Mouse (Mus musculus) heart, postnatal 10 days (tissue): Measurements from ENCODE around the gene Prrc2b. TPM values are rescaled to one million over a fixed set of nuclear protein-coding genes. Genes with fewer than 3 reads are reported as not detected.

Experiments
- DNase-seq, 2 experiments: peaks; one replicate each; pipeline ENCODE4 v3.0.0; 2021
- intact Hi-C: fragments of 180-260 bp; cut with DNase I; formaldehyde crosslinking; loops from one replicate; pipeline ENCODE4 v1.15.1; 2025
- total RNA-seq, 2 experiments: library from RNA; stranded (reverse); gene quantifications; 2 replicates each; pipeline ENCODE4 v1.2.3; 2021

Prrc2b gene
- total RNA-seq, 2 experiments from 2014 or later: 118 to 134 TPM

DNA sequence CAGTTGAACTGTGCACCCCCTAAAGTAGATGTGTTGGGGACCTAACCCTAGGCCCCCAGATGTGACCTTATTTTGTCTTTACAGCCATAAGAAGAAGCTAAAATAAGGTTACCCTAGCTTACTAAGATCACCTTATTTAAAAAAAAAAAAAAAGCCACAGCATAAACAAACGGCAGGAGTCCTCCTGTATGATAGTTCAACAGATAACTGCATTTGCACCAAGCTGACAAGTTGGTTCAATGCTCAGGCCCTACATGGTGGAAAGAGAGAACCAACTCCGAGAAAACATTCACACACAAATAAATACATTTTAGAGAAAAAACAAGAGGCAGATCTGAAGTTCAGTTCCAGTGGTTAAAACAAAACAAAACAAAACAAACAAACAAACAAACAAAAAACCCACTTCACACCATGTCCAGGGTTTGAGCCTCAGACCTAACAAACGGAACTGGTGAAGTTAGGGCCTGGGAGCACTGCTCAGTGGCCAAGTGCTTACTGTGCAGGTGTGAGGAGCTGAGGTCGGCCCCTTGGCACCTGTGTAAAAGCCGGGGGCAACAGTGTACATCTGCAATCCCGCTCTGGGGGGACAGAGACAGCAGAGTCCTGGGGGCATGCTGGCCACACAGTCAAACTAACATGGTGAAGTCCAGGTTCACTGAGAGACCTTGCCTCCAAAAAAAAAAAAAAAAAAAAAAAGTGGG, 18.9 kb upstream of the Prrc2b start:
- intact Hi-C loops: loop anchor here (2.0 to 10.0 kb wide), 5 partner anchors 49 to 447 kb away; partner anchors contain the start of genes Abl1, Golga2 and Swi5

DNA sequence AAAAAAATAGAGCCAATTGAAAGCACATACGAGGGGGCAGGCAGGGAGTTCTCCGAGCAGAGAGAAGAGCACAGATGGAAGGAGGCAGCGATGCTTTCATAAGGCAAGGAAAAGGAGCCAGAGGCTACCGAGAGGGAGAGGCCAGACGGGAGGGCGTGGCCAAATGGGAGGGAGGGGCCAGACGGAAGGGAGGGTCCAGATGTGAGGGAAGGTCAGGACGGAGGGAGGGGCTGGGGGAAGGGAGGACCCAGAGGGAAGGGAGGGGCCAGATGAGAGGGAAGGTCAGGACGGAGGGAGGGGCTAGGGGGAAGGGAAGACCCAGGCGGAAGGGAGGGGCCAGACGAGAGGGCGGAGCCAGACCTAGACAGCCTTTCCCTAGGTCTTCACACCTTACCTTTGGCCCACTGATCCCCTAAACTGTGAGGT, 18.3 kb upstream of the Prrc2b start:
- intact Hi-C loops: loop anchor here (5.0 to 10.0 kb wide), 4 partner anchors 95 to 448 kb away; partner anchors contain the start of genes Abl1, Golga2 and Swi5
- peak in 1 of 2 experiments; percentile 65 for DNase-seq

More for the DNA sequence above, 18.9 kb upstream of the Prrc2b start:
- no peak for DNase-seq

- DNase-seq: peak; percentile 90 to 94
- intact Hi-C loops: loop anchor here (2.0 to 10.0 kb wide), 5 partner anchors 97 to 449 kb away; partner anchors contain the start of genes Abl1, Golga2 and Swi5
These were observed 16.8 kb upstream of the Prrc2b start for GRCm38 (mm10) chr2:32134039-32134438.

DNA sequence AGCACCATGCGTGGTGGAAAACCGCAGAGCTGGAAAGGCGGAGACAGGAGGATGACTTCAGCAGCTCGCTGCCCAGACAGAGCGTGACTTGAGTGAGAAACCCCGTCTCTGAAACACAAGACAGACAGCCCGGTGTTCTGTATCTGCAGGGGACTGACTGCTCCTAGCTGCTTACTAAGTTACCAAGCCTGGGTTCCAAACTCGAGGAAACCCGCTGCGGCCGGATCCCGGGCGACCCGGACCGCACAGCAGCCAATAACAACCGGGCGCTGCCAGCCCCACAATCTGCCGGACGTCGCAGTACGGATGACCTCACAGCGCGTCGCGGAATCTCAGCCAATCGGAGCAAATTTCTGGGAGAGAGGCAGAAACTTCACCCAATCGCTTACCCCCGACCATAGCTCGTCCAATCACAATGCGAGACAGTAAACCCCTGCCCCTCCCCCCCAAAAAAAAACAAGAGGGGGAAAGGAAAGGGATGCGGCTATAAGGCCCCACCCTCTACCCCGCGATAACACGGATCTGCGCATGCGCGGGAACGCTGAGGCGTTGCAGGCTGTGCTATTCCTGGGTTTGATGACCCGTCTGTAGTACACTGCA, 13.1 kb upstream of the Prrc2b start:
- peak; percentile 98 for DNase-seq
- intact Hi-C loops: loop anchor here (10.0 kb wide), 1 partner anchor 453 kb away; the partner anchor contains the start of gene Abl1

- intact Hi-C loops: loop anchor here (10.0 kb wide), 1 partner anchor 455 kb away; the partner anchor contains the start of gene Abl1
These were observed 11.5 kb upstream of the Prrc2b start for GRCm38 (mm10) chr2:32139377-32139776.

DNA sequence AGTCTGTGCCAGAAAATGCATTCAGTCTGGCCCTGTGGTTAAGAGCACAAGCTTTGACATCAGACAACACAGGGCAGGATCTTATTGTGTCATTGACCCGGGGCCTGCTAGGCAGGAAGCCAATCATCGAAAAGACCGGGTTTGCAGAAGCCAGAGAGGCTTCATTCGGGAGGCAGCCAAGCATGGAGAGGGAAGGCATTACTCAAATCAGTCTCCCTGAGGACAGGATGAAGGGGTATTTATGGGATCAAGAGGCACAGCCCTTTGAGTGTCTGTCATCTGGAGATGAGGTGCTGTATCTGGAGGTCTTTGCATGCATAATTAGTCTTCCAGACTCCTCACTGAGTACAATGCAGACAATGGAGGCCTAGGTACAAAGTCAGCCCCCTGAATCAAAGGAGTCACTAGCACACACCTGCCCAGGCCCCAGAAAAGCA, 10.4 kb upstream of the Prrc2b start:
- DNase-seq: no peak
- intact Hi-C loops: no loop called here

More at GRCm38 (mm10) chr2:32139377-32139776, 11.5 kb upstream of the Prrc2b start:
- no peak for DNase-seq

DNA sequence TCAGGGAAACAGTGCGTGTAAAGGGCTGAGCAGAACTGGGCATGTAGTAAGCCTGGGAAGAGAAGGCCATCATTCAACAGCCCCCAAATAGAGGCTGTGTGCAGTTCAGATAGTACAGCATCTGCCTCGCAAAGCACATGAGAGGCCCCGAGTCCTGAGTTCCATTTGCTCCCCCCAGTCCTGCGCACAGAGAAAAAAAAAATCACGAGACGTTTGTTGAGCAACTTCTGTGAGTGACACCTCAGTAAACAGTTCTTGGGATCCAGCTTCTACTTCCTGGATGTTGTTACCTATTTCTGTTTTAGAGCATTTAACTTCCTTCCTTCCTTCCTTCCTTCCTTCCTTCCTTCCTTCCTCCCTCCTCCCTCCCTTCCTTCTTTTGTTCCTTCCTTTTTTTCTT, 9.3 kb upstream of the Prrc2b start:
- no peak for DNase-seq
- intact Hi-C loops: loop anchor here (2.0 kb wide), 1 partner anchor 49 kb away; no protein-coding TSS in a partner anchor

GRCm38 (mm10) chr2:32142368-32142767, 8.5 kb upstream of the Prrc2b start:
- DNase-seq: no peak
- intact Hi-C loops: loop anchor here (2.0 kb wide), 1 partner anchor 48 kb away; no protein-coding TSS in a partner anchor

DNA sequence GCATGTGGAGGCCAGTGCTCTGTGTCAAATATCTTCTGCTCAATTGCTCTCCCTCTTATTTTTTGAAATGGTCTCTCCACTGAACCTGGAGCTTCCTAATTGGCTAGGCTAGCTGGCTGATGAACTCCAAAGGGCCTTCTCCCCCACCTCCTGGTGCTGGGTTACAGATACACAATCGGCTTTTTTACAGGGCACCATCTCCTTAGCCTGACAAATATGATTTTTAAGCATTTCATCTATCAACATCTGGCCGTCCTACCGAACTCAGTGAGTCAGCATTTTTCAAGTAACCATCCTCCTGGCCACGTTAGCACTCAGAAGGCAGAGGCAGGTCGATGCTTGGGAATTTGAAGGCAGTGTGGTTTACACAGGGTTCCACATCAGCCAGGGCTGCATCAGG, 6.2 kb upstream of the Prrc2b start:
- DNase-seq: no peak
- intact Hi-C loops: no loop called here

DNA sequence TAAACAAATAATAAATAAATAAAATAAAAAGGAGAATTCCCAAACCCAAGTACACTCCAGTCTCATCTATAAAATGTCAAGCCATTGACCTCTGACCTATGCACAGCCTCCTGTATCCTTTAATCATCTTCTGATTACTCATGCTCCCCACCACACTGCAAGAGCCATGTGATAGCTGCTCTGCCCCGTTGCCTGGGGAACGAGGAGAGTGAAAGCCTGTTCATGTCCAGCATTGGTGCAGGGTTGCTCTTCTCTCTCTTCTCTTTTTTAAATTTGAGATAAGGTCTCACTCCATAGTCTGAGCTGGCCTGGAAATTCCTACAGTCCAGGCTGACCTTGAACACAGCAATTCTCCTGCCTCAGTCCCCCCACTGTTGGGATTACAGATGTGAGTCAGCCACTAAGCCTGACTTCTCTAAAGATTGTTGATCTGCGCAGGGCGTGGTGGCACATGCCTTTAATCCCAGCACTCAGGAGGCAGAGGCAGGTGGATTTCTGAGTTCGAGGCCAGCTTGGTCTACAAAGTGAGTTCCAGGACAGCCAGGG, 4.2 kb upstream of the Prrc2b start:
- intact Hi-C loops: no loop called here
- no peak for DNase-seq

GRCm38 (mm10) chr2:32150135-32150534, 747 bp upstream of the Prrc2b start:
- intact Hi-C loops: loop anchor here (5.0 kb wide), 1 partner anchor 87 kb away; the partner anchor contains the start of gene Pomt1
- DNase-seq: no peak

- intact Hi-C loops: loop anchor here (5.0 kb wide), 1 partner anchor 87 kb away; the partner anchor contains the start of gene Pomt1
- DNase-seq: no peak
These were observed 339 bp upstream of the Prrc2b start for GRCm38 (mm10) chr2:32150562-32150923.

DNA sequence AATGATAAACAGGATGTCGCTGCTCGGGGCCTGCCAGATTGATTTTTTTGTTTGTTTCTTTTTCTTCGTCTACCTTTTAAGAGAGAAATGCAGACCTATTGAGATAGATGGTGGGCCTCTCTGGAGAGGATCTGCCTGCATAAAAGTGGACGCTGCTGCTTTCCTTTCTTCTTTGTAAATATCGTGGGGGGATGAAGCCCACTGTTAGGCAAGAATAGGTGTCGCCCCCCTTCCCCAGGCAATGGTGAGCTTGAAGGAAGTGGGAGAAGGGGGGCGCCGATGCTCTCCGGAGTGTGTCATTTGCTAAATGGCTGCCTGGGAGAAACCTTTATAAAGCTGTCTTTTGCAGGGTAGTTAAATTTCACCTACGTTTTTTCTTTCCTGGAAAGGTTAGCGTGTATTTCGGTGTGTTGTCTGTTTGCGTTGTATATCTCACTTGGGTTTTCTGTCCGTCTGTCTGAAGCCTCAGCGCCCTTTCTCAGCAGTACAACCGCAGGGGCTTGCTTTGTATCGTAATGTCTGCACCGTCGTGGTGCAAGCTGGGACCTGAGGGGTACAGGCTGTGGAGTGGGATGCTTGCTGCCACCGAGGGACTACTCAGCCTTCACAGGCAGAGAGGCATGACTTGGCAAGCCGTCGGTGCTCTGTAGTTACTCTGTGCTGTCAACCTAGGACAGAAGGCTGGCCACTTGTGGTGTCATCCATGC, 931 bp downstream of the Prrc2b start:
- peak in 1 of 2 experiments; percentile 56 for DNase-seq
- intact Hi-C loops: loop anchor here (2.0 to 5.0 kb wide), 3 partner anchors 23 to 85 kb away; partner anchors contain the start of gene Pomt1

DNA sequence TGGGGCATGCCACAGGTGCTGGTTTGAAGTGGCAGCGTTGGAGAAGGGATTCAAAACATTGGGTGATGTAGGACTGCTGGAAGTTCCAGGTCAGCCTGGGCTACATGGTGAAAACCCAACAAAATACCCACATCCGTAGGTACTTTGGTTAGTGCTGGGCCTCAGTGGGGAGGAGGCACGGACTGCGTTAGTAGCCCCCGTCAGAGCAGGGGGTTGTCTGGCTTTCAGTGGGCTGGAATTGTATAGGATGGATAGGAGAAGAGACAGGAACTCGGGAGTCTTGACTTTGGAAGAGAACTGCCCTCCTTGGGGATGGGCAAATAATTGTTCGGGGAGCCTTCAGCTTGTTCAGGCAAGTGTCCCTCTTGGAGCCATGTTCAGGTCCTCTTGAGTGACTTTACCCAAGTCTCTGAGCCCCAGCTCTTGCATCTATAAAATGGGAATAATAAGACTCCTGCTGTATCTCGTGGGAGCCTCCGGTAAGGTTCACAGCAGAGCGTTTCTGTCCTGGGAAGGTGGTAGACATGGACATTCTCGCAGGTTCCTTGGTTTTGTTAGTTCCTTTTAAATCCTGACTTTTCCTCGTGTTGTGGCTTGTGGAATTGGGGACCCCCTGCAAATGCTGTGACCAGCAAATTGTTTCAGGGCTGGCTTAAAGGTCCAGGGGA, 1.6 kb downstream of the Prrc2b start:
- intact Hi-C loops: loop anchor here (2.0 to 5.0 kb wide), 3 partner anchors 22 to 85 kb away; partner anchors contain the start of gene Pomt1
- no peak for DNase-seq

DNA sequence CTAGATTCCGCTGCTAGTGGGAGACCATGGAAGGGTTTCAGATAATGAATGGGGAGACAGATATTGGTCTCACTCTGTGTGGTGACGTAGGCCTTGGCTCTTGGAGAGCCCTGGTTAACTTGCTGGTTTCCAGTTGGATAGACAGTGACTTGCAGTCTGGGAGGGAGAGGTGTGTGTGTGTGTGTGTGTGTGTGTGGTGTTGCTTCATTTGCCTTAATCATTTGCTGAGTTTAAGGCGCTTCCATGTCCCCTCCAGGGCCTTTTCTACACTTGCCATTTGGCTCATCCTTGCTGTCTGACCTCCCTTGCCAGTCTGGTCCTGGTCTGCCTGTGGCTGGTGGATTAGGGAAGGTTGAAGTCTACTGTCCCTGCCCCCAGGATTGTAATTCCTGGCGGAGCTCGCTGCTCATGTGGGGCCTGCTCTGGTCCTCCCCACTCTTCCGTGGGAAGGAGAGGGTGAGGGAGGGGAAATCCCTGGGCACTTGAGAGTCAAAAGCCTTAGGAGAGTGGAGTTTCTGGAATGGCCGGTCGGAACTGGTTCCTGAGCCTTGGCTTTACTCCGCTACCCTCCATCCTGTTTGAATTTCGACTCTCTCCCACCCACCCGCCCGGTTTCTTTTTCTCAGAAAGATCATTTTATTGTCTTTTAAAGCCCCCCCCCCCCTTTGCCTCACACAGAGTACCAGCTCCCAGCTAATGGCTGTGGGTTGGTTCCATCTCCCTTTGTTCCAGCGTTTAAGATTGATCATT, 2.3 kb downstream of the Prrc2b start:
- peak in 1 of 2 experiments; percentile 60 for DNase-seq

DNA sequence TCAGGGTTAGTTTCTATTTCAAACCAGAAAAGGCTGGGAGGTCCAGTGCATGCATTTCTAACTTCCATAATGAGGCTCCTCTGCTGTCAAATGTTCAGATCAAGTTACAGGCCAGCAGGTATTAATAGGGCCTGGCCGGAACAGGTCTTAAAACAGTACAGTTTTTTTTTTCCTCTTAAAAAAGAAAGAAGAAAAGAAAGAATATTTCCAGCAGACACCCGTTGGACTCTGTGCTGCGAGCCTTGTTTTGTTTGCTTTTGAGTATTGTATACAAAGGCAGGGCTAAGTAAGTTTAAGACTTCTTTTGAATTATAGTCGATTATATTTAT, 2.9 kb downstream of the Prrc2b start:
- no peak for DNase-seq
- intact Hi-C loops: loop anchor here (2.0 to 5.0 kb wide), 3 partner anchors 21 to 84 kb away; partner anchors contain the start of gene Pomt1

More for the DNA sequence above, 2.3 kb downstream of the Prrc2b start:
- intact Hi-C loops: loop anchor here (2.0 to 5.0 kb wide), 3 partner anchors 22 to 84 kb away; partner anchors contain the start of gene Pomt1

- no peak for DNase-seq
- intact Hi-C loops: loop anchor here (5.0 kb wide), 1 partner anchor 83 kb away; the partner anchor contains the start of gene Pomt1
These were observed 3.6 kb downstream of the Prrc2b start for GRCm38 (mm10) chr2:32154334-32154997.

DNA sequence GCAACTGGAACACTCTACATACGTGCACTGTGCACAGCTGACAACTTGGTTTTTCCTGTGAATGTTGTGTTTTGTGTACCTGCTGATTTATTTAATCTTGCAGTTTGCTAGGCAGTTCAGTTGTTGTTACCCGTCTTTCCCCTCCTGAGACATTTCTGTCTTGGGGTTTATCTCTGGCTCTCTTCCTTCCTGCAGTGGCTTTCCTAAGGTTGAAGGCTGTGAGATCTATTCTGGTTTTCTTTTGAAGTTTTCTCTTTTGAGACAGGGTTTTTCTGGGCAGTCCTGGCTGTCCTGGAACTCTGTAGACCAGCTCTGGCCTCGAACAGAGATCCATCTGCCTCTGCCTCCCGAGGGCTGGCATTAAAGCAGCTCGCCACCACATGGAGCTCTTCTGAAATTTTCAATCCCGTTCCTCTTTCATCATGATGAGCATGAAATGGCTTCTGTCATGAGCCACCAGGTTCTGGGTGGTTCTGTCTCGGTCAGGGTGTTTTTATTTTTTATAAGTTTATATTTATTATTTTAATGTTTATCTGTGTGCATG, 4.2 kb downstream of the Prrc2b start:
- intact Hi-C loops: loop anchor here (5.0 kb wide), 1 partner anchor 82 kb away; the partner anchor contains the start of gene Pomt1

More for the DNA sequence above, 4.2 kb downstream of the Prrc2b start:
- DNase-seq: no peak
